Mouse (Mus musculus) lung, adult 10 weeks (tissue): ENCODE results near the gene Mmp23. TPM values are rescaled to one million over a fixed set of nuclear protein-coding genes. Genes with fewer than 3 reads are reported as not detected.

Source experiments
- polyA plus RNA-seq: library from polyadenylated mRNA; stranded (reverse); fragments of 350-450 nt; fragmentation: Illumina TruSeq; extraction: RNeasy Lipid Tissue Mini Kit (QIAGEN cat#74804); gene quantifications from one replicate; pipeline ENCODE4 v1.2.3, GENCODE M21; 2014; ENCODE audit warnings: low read depth, low replicate concordance; ENCODE audit not compliant: insufficient read depth

Mmp23 gene
- polyA plus RNA-seq: 18.4 TPM

DNA sequence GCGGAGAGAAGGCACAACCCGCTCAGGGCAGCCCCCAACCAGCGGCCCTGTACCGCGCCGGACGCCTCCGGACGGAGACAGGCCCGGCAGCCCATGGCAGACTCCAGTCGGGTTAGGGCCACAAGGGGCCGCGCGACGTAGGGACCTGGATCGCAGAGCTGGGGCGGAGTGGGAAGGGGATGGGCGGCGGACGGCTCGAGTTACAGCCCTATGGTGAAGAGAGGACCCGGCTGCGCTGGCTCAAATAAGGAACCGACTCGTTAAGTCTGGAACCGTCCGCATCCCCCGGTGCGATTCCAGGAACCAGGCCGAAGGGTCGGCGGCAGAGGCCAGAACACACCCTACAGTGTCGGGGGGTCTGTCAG, at the start of gene Mmp23:
Gene Mmp23, minus strand, starts transcription at position 299 of the 365 bp plus-strand sequence.

DNA sequence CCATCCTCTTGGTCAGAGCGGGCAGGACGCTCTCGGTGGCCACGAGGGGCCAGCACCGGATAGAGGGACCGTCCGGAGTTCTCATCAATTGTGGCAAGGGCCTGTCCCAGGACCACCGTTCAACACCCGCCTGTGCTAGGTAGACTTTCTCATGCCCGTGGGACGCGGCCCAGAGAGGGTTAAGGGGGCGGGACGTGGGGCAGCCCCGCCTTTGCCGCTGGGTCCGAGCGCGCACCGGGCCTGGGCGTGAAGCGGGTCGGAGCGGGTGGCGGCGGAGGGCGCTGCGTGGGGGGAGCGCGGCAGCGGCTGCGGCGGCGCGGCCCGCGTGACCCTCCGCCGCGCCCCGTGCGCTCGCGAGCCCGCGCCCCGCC, 40.9 kb upstream of the Mmp23 start, which contains the start of gene Fndc10:
Gene Fndc10, plus strand, starts transcription at position 232 of the 371 bp plus-strand sequence.

DNA sequence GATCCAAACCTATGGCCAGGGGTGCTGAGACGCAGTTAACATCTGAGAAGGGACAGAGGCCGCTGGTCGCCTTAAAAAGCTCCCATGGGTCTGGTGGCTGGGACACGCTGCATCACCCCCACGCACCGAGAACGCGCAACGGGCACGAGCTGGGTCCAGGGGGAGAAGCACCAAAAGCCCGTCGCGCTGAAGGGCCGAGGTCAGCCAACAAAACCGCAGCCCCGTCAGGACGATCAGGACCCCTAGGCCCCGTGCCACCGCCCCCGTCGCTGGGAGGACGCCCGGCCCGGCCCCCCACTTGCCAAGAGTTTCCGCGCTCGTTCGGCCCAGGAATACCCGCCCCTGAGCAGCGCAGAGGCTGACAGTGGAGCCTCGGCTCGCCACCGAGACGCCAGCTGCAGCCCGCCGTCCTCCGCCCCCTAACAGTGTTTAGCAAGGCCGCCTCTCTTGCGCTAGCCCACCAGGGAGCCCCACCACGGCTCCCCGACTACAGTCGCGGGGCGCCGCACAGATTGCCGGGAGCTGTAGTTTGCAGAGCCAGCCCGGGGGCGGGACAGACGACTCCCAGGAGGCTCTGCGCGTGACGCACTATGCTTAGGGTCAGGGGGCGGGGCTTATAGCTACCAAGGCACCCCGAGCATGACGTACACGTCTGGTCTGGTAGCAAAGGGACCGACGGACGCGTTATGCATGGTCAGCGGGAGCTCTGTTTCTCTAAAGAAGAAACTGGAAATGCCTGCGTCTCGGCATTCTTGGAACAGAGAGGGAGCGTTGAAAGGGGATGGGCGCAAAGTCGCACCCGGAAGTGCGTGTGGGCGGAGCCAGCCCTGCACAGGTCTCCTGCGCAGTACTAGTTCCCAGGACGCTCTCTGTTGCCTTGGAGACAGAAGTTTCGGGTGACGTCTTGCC, 15.8 kb upstream of the Mmp23 start, which contains the start of gene Mib2:
Gene Mib2, minus strand, starts transcription at position 510 of the 909 bp plus-strand sequence.

DNA sequence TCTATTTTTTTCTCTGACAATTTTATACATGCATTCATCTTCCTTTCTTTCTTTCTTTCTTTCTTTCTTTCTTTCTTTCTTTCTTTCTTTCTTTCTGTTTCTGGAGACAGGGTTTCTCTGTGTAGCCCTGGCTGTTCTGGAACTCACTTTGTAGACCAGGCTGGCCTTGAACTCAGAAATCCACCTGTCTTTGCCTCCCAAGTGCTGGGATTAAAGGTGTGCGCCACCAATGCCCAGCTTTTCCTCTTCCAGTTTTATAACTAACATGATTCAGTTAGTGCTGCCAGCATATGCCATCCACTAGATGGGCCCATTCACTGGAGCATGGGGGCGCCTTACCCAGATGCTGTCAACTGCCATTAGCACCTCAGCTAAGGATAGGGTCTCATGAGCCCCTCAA, 7.9 kb downstream of the Mmp23 start, which contains the start of gene Gm10563:
Gene Gm10563, minus strand, starts transcription at position 101 of the 400 bp plus-strand sequence.

GRCm38 (mm10) chr4:155624338-155625291, 28.6 kb downstream of the Mmp23 start, which contains the start of gene Cdk11b:
Cdk11b (plus strand) TSS chr4:155624854.

GRCm38 (mm10) chr4:155601091-155601996, 51.8 kb downstream of the Mmp23 start, which contains the start of gene Slc35e2:
Slc35e2 (plus strand) TSS chr4:155601416.

Other genes starting within 250 kb of the Mmp23 start
- 2.1 TPM for gene Cfap74, start 244.2 kb downstream of the Mmp23 start, polyA plus RNA-seq
- gene Tmem52, start 184.3 kb downstream of the Mmp23 start, polyA plus RNA-seq: 1.1 TPM
- 229 TPM for gene Gnb1, start 162.0 kb downstream of the Mmp23 start, polyA plus RNA-seq
- 65.4 TPM for gene Nadk, start 91.0 kb downstream of the Mmp23 start, polyA plus RNA-seq
- gene Slc35e2, start 52.0 kb downstream of the Mmp23 start, polyA plus RNA-seq: 2.7 TPM
- 47.0 TPM for gene Cdk11b, start 28.5 kb downstream of the Mmp23 start, polyA plus RNA-seq
- not detected for gene Gm10563, start 8.0 kb downstream of the Mmp23 start, polyA plus RNA-seq
- gene Mib2, start 15.8 kb upstream of the Mmp23 start, polyA plus RNA-seq: 23.8 TPM
- 2.8 TPM for gene Fndc10, start 41.0 kb upstream of the Mmp23 start, polyA plus RNA-seq
- 76.0 TPM for gene Ssu72, start 51.4 kb upstream of the Mmp23 start, polyA plus RNA-seq
- gene Tmem240, start 81.4 kb upstream of the Mmp23 start, polyA plus RNA-seq: 0.40 TPM
- gene Atad3a, start 107.7 kb upstream of the Mmp23 start, polyA plus RNA-seq: 17.7 TPM
- gene Vwa1, start 121.3 kb upstream of the Mmp23 start, polyA plus RNA-seq: 3.0 TPM
- 0.29 TPM for gene Tmem88b, start 132.5 kb upstream of the Mmp23 start, polyA plus RNA-seq
- 3.2 TPM for gene Ankrd65, start 137.1 kb upstream of the Mmp23 start, polyA plus RNA-seq
- gene Mrpl20, start 149.5 kb upstream of the Mmp23 start, polyA plus RNA-seq: 112 TPM
- 51.7 TPM for gene Ccnl2, start 159.1 kb upstream of the Mmp23 start, polyA plus RNA-seq
- gene Aurkaip1, start 177.9 kb upstream of the Mmp23 start, polyA plus RNA-seq: 106 TPM
- gene Mxra8, start 186.3 kb upstream of the Mmp23 start, polyA plus RNA-seq: 188 TPM
- gene Dvl1, start 194.0 kb upstream of the Mmp23 start, polyA plus RNA-seq: 25.1 TPM
- 0.19 TPM for gene Tas1r3, start 210.0 kb upstream of the Mmp23 start, polyA plus RNA-seq
- 6.7 TPM for gene Cptp, start 216.1 kb upstream of the Mmp23 start, polyA plus RNA-seq
- gene Ints11, start 216.2 kb upstream of the Mmp23 start, polyA plus RNA-seq: 18.8 TPM
- gene Pusl1, start 238.4 kb upstream of the Mmp23 start, polyA plus RNA-seq: 13.1 TPM
- gene Acap3, start 238.4 kb upstream of the Mmp23 start, polyA plus RNA-seq: 6.0 TPM